Mouse (Mus musculus): Measurements from ENCODE around the gene Morn5.

Gene Morn5

GRCm38 (mm10) chr2:36104956-36105741, 55.9 kb downstream of the Morn5 start, which contains the start of gene Lhx6:
TSS of gene Lhx6 (minus strand) at chr2:36105408.
- DNase-seq (ENCODE audit: low read depth): no peak

DNA sequence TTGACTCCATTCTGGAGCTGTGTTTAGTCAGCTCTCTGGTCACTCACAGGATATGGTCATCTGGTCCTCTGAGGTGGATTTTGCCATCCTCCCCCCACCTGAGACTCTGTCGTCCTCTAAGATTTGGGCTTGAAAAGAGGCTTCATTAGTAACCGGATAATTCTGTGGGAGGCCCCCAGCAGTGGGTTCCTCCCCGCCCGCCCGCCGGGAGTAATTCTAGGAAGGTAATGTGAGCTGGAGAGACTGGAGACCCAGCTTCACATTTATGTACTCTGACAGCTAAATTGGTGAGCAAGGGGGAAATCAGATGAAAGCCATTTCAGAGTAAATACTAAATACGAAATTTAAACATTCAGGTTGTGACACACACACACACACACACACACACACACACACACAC, 59.4 kb downstream of the Morn5 start:
- DNase-seq (ENCODE audit: low read depth): no peak

DNA sequence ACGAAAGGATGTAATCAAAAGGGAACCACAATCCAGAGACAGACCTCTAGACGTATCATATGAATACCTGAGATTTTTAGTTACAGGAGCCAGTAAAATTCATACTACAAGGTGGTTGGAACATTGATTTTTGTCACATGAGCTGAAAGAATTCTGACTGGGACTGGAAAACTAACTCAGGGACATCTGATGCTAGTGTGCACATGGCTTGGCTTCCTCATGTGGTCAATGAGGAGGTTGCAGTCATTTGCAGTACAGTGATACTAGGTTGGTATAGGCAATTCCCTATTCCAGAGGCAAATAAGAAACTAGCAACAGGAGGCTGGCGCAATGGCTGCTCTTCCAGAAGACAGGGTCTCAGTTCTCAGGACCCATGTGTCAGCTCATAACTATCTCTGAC, 63.4 kb downstream of the Morn5 start:
- DNase-seq (ENCODE audit: low read depth): no peak

GRCm38 (mm10) chr2:36126795-36127429, 77.7 kb downstream of the Morn5 start:
- DNase-seq (ENCODE audit: low read depth): no peak

GRCm38 (mm10) chr2:36127973-36128372, 78.7 kb downstream of the Morn5 start:
- no peak for DNase-seq (ENCODE audit: low read depth)

- DNase-seq (ENCODE audit: low read depth): no peak
Observed at GRCm38 (mm10) chr2:36129051-36129450, 79.8 kb downstream of the Morn5 start.
